ENCODE assay signal across 8 mouse cellular contexts in the genomic region with DNA sequence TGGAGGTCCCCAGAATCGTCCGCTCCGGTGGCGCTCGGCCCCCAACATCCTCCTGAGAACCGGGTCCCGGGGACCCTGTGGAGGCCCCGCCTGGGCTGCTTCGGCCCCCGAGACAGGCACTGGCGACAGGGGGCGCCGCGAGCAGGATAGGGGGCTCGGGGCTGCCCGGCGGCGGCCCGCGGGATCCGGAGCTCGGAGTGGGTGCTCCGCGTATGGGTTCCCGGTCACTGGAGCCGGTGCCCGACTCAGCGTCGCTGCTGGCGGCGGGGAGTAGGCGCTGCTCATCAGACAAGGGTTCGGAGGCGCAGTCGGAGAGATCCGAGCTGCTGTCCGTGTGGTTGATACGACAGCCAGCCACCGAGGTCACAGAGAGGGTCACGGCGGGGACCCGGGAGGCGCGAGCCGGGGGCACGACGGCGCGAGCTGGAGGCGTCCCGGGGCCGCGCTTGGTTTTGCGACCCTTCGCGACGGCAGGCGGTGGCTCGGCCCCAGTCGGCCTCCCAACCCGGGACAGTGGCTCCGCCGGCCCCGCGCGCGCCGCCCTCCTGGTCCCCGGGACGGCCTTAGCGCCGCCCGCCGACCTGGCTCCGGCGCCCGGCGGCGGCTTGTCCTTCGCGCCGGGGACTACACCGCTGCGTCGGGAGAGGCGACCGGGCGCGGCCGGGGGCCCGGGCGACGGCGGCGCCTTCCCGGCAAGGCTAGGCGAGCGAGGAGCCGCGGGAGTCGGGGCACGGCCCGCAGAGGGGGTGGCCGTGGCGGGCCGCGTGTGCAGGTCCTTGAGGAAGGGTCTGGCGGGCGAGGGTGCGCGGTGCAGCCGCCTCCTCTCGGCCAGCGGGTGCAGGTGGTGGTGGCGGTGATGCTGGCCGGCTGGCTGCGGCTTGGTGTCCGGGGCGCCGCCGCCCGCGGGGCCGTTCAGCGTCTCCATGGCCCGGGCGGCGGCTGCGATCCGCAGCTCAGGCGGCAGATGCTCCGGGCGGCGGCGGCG. TPM values are rescaled to one million over a fixed set of nuclear protein-coding genes. Genes with fewer than 3 reads are reported as not detected.
DNase-seq lines count a peak whose midpoint lies in the region; ATAC-seq lines count a peak whose summit lies in the region.

No protein-coding gene starts in this region.

- H3K27ac ChIP-seq in forebrain, embryonic 14.5 days (ENCODE audit: low read depth, low read length) = peak overlapping the region; percentile 90
- H3K27ac ChIP-seq in hindbrain, embryonic 10.5 days = peak overlapping the region; percentile 97
- H3K27ac ChIP-seq in midbrain, embryonic 11.5 days (ENCODE audit: low read depth, low read length) = peak overlapping the region; percentile 92

- H3K4me3 ChIP-seq in forebrain, embryonic 14.5 days (ENCODE audit: low read depth, low read length) = peak overlapping the region; percentile 90
- H3K4me3 ChIP-seq in hindbrain, embryonic 10.5 days = peak overlapping the region; percentile 96
- peak overlapping the region; percentile 99 for H3K4me3 ChIP-seq in midbrain, embryonic 11.5 days (ENCODE audit: low read depth, low read length)

- H3K4me1 ChIP-seq in forebrain, embryonic 14.5 days (ENCODE audit: control insufficient read depth, insufficient read depth, low read length) = peaks cover 38% of the 10 kb centered on the region
- peaks cover 85% of the 10 kb centered on the region for H3K4me1 ChIP-seq in hindbrain, embryonic 10.5 days (replicated peaks)
- peaks cover 45% of the 10 kb centered on the region for H3K4me1 ChIP-seq in midbrain, embryonic 11.5 days (ENCODE audit: control insufficient read depth, insufficient read depth, low read length)

- H3K27me3 ChIP-seq in forebrain, embryonic 14.5 days (replicated peaks; ENCODE audit: control insufficient read depth, insufficient read depth, low read length) = 0 out of 2 replicates have a peak, but pooled peaks cover 3% of the 10 kb centered on the region
- peaks cover 8% of the 10 kb centered on the region; the same call in 1 of the 2 replicates for H3K27me3 ChIP-seq in hindbrain, embryonic 10.5 days (ENCODE audit: insufficient read depth, poor library complexity, severe bottlenecking)
- H3K27me3 ChIP-seq in midbrain, embryonic 11.5 days (ENCODE audit: control insufficient read depth, insufficient read depth, low read length) = no peaks in the 10 kb centered on the region

- peak; percentile 8 for DNase-seq in CD4-positive, CD25-positive, alpha-beta regulatory T cell, adult 2 months (ENCODE audit: low read depth, low spot score)
- peak; percentile 70 to 82 for DNase-seq in adrenal gland, postnatal 36 days
- peak; percentile 58 for DNase-seq in forebrain, embryonic 14.5 days (ENCODE audit: low spot score)
- peak; percentile 64 for DNase-seq in hindbrain, embryonic 10.5 days (ENCODE audit: low spot score)
- DNase-seq in layer of hippocampus, postnatal 25 days (ENCODE audit: extremely low spot score in 1 of 2, low spot score in 1 of 2) = peak; percentile 48 to 65
- DNase-seq in midbrain, embryonic 11.5 days (ENCODE audit: low spot score, missing footprints) = peak; percentile 97
- peak; percentile 6 to 8 for DNase-seq in thymus, adult 18-20 months

- H3K9ac ChIP-seq in forebrain, embryonic 14.5 days (ENCODE audit: low read length) = peak overlapping the region; percentile 97
- H3K9ac ChIP-seq in midbrain, embryonic 11.5 days (ENCODE audit: low read length) = peak overlapping the region; percentile 99

- no peaks in the 10 kb centered on the region for H3K9me3 ChIP-seq in forebrain, embryonic 14.5 days (replicated peaks; ENCODE audit: control insufficient read depth, low read length)
- no peaks in the 10 kb centered on the region for H3K9me3 ChIP-seq in hindbrain, embryonic 10.5 days
- no peaks in the 10 kb centered on the region for H3K9me3 ChIP-seq in midbrain, embryonic 11.5 days (ENCODE audit: control insufficient read depth, low read length)

- under 1% methylated on average over 99 of the region's 136 CpGs for WGBS in forebrain, embryonic 14.5 days
- WGBS in hindbrain, embryonic 10.5 days = under 1% methylated on average over 136 of the region's 136 CpGs
- under 1% methylated on average over 90 of the region's 136 CpGs for WGBS in midbrain, embryonic 11.5 days

- ATAC-seq in CD4-positive, CD25-positive, alpha-beta regulatory T cell, adult 4 months = no peak
- peak; percentile 45 for ATAC-seq in forebrain, embryonic 14.5 days
- ATAC-seq in midbrain, embryonic 11.5 days (ENCODE audit: low FRiP score) = peak; percentile 19

- no peaks in the 10 kb centered on the region for H3K36me3 ChIP-seq in forebrain, embryonic 14.5 days (ENCODE audit: control insufficient read depth, insufficient read depth, low read length)
- no peaks in the 10 kb centered on the region for H3K36me3 ChIP-seq in hindbrain, embryonic 10.5 days
- H3K36me3 ChIP-seq in midbrain, embryonic 11.5 days (ENCODE audit: control insufficient read depth, insufficient read depth, low read length) = no peaks in the 10 kb centered on the region

- peak overlapping the region; percentile 66 for H3K4me2 ChIP-seq in forebrain, embryonic 14.5 days (ENCODE audit: low read length)
- H3K4me2 ChIP-seq in midbrain, embryonic 11.5 days = peak overlapping the region; percentile 95

RNA-seq across cellular contexts. Expression of gene Mtcl1, which starts 0.8 kb away (rescaled TPM):
- polyA plus RNA-seq in CD4-positive, CD25-positive, alpha-beta regulatory T cell, adult 4 months (2017; shearing (Covaris generic)) = under 1 TPM in 1 of 2 experiments, not detected in 1; 0.28 TPM
- 10 to 100 TPM in 1 of 2 experiments, 1 to 10 TPM in 1; 5.6 to 12.9 TPM for total RNA-seq in adrenal gland, postnatal 36 days (2021)
- 17.5 and 24.5 TPM in 2 replicates for polyA plus RNA-seq in forebrain, embryonic 14.5 days (2014; fragmentation: Nextera tagmentation; extraction: Ambion mirVana)
- 52.8 and 89.7 TPM in 2 replicates for polyA plus RNA-seq in hindbrain, embryonic 10.5 days (2016; fragmentation: Nextera tagmentation; extraction: Ambion mirVana)
- 10 to 100 TPM; 30.7 to 37.8 TPM for total RNA-seq in layer of hippocampus, postnatal 25 days (2021)
- polyA plus RNA-seq in midbrain, embryonic 11.5 days (2014; fragmentation: Nextera tagmentation; extraction: Ambion mirVana) = 43.5 and 47.3 TPM in 2 replicates

Comparison
In these comparisons a context has a peak if more than half of its experiments do, and no peak if none do; other contexts are left out.
1. DNase-seq: peak in every context shown above with its lines; median percentile 97 in midbrain, embryonic 11.5 days; 76 in adrenal gland, postnatal 36 days; 64 in hindbrain, embryonic 10.5 days; 58 in forebrain, embryonic 14.5 days; 56 in layer of hippocampus, postnatal 25 days; 8 in CD4-positive, CD25-positive, alpha-beta regulatory T cell, adult 2 months; 7 in thymus, adult 18-20 months.
2. RNA of gene Mtcl1, which starts 0.8 kb away (polyA plus RNA-seq): 52.8 to 89.7 TPM in hindbrain, embryonic 10.5 days, 43.5 to 47.3 TPM in midbrain, embryonic 11.5 days and 17.5 to 24.5 TPM in forebrain, embryonic 14.5 days; 0.28 TPM in CD4-positive, CD25-positive, alpha-beta regulatory T cell, adult 4 months; every median in the first group is over 10 times any median in the second.
3. Peak in every context shown above with its lines, with median percentiles within 50 percentile points of each other: H3K27ac ChIP-seq and H3K4me3 ChIP-seq.